Comparison of ENCODE assay signal across 8 mouse cellular contexts in genomic region chr2:179977344-179978025, GRCm38 (mm10). TPM values are rescaled to one million over a fixed set of nuclear protein-coding genes. Genes with fewer than 3 reads are reported as not detected.
A peak's percentile ranks its signal among the peaks of the same experiment; 100 is the strongest.
DNase-seq lines count a peak whose midpoint lies in the region; ATAC-seq and TF ChIP-seq lines count a peak whose summit lies in the region.

No protein-coding gene starts in this region.

- peak overlapping the region; percentile 98 for H3K9ac ChIP-seq in MEL (ENCODE audit: control insufficient read depth, low read depth, low read length, poor library complexity, severe bottlenecking)
- peak overlapping the region; percentile 92 for H3K9ac ChIP-seq in embryonic facial prominence, embryonic 11.5 days (replicated peaks; ENCODE audit: low read length)
- peak overlapping the region; percentile 96 for H3K9ac ChIP-seq in intestine, embryonic 16.5 days (ENCODE audit: low read depth, low read length)
- peak overlapping the region; percentile 94 for H3K9ac ChIP-seq in neural tube, embryonic 13.5 days

- peaks cover 0 to 17% of the 10 kb centered on the region in 2 experiments; a peak in 3 of 4 replicates for H3K4me1 ChIP-seq in MEL (ENCODE audit: control insufficient read depth in 1 of 2, insufficient read depth in 2 of 2, low read length in 2 of 2)
- peaks cover 3% of the 10 kb centered on the region for H3K4me1 ChIP-seq in embryonic facial prominence, embryonic 11.5 days (ENCODE audit: control insufficient read depth, insufficient read depth, low read length)
- H3K4me1 ChIP-seq in intestine, embryonic 16.5 days (ENCODE audit: control insufficient read depth, insufficient read depth, low read length), result peaks cover 29% of the 10 kb centered on the region
- peaks cover 40% of the 10 kb centered on the region for H3K4me1 ChIP-seq in neural tube, embryonic 13.5 days (replicated peaks)

- TF ChIP-seq POLR2A in MEL (IDR thresholded peaks at IDR 0.05; ENCODE audit: control insufficient read depth in 1 of 2, insufficient read depth in 1 of 2, low read depth in 1 of 2, low read length in 2 of 2, poor library complexity in 1 of 2), result no peak

- peak; percentile 32 for DNase-seq in layer of hippocampus, adult 9-11 months
- DNase-seq in layer of hippocampus, adult 8-10 months (ENCODE audit: low spot score in 2 of 2), result no peak
- DNase-seq in MEL (ENCODE audit: low read depth, low spot score), result no peak
- DNase-seq in embryonic facial prominence, embryonic 11.5 days (ENCODE audit: low spot score), result no peak
- no peak for DNase-seq in thymus, postnatal 36 days
- DNase-seq in layer of hippocampus, postnatal 10 days (ENCODE audit: low spot score in 2 of 2), result no peak

- 8% methylated on average over 10 of the region's 10 CpGs for WGBS in embryonic facial prominence, embryonic 11.5 days
- WGBS in intestine, embryonic 16.5 days, result 6% methylated on average over 10 of the region's 10 CpGs
- 7% methylated on average over 10 of the region's 10 CpGs for WGBS in neural tube, embryonic 13.5 days

- no peaks in the 10 kb centered on the region for H3K9me3 ChIP-seq in MEL (replicated peaks; ENCODE audit: insufficient read depth, low read length)
- no peaks in the 10 kb centered on the region for H3K9me3 ChIP-seq in embryonic facial prominence, embryonic 11.5 days (replicated peaks; ENCODE audit: control insufficient read depth, low read length)
- H3K9me3 ChIP-seq in intestine, embryonic 16.5 days (ENCODE audit: control insufficient read depth, low read length), result no peaks in the 10 kb centered on the region
- no peaks in the 10 kb centered on the region for H3K9me3 ChIP-seq in neural tube, embryonic 13.5 days

- peak overlapping the region; percentile 70 to 94 for H3K4me3 ChIP-seq in MEL (ENCODE audit: control insufficient read depth in 1 of 2, insufficient read depth in 1 of 2, low read depth in 2 of 2, low read length in 2 of 2)
- peak overlapping the region; percentile 75 for H3K4me3 ChIP-seq in embryonic facial prominence, embryonic 11.5 days (ENCODE audit: low read depth, low read length)
- peak overlapping the region; percentile 82 for H3K4me3 ChIP-seq in intestine, embryonic 16.5 days (ENCODE audit: low read length)
- H3K4me3 ChIP-seq in neural tube, embryonic 13.5 days, result peak overlapping the region; percentile 86

- H3K4me2 ChIP-seq in embryonic facial prominence, embryonic 11.5 days (ENCODE audit: low read depth, low read length), result peak overlapping the region; percentile 100
- H3K4me2 ChIP-seq in intestine, embryonic 16.5 days (ENCODE audit: low read depth, low read length), result peak overlapping the region; percentile 62
- peak overlapping the region; percentile 62 for H3K4me2 ChIP-seq in neural tube, embryonic 13.5 days

- TF ChIP-seq CTCF in MEL (IDR thresholded peaks at IDR 0.05 in 2 of 3, conservative IDR thresholded peaks at IDR 0.05 in 1 of 3; ENCODE audit: control insufficient read depth in 1 of 3, insufficient read depth in 1 of 3, low read depth in 2 of 3, low read length in 3 of 3, poor library complexity in 1 of 3, severe bottlenecking in 1 of 3), result no peak

- ATAC-seq in embryonic facial prominence, embryonic 11.5 days (replicated peaks; ENCODE audit: insufficient number of reproducible peaks, low FRiP score, low TSS enrichment, low read depth), result no peak
- no peak for ATAC-seq in intestine, embryonic 16.5 days
- ATAC-seq in neural tube, embryonic 13.5 days (ENCODE audit: low read depth), result no peak

- no peaks in the 10 kb centered on the region for H3K27me3 ChIP-seq in MEL (ENCODE audit: control insufficient read depth in 1 of 2, insufficient read depth in 2 of 2, low read length in 2 of 2)
- H3K27me3 ChIP-seq in embryonic facial prominence, embryonic 11.5 days (ENCODE audit: control insufficient read depth, insufficient read depth, low read length), result no peaks in the 10 kb centered on the region
- no peaks in the 10 kb centered on the region for H3K27me3 ChIP-seq in intestine, embryonic 16.5 days (replicated peaks; ENCODE audit: control insufficient read depth, insufficient read depth, low read length)
- no peaks in the 10 kb centered on the region for H3K27me3 ChIP-seq in neural tube, embryonic 13.5 days

- H3K27ac ChIP-seq in MEL (ENCODE audit: control insufficient read depth, low read depth, low read length), result no peak overlapping the region
- peak overlapping the region; percentile 90; the same call in 1 of the 2 replicates for H3K27ac ChIP-seq in embryonic facial prominence, embryonic 11.5 days (replicated peaks; ENCODE audit: low read depth, low read length)
- peak overlapping the region; percentile 95 for H3K27ac ChIP-seq in intestine, embryonic 16.5 days (ENCODE audit: low read length)
- peak overlapping the region; percentile 98 for H3K27ac ChIP-seq in neural tube, embryonic 13.5 days (replicated peaks)

- TF ChIP-seq RAD21 in MEL (IDR thresholded peaks at IDR 0.05; ENCODE audit: low read depth, low read length), result no peak

- TF ChIP-seq EP300 in MEL (IDR thresholded peaks at IDR 0.05; ENCODE audit: low read depth in 1 of 2, low read length in 2 of 2), result no peak

- peaks cover 0 to 15% of the 10 kb centered on the region in 2 experiments; a peak in 2 of 4 replicates for H3K36me3 ChIP-seq in MEL (ENCODE audit: control insufficient read depth in 1 of 2, insufficient read depth in 2 of 2, low read length in 2 of 2)
- H3K36me3 ChIP-seq in embryonic facial prominence, embryonic 11.5 days (replicated peaks; ENCODE audit: control insufficient read depth, insufficient read depth, low read depth, low read length), result no peaks in the 10 kb centered on the region
- no peaks in the 10 kb centered on the region for H3K36me3 ChIP-seq in intestine, embryonic 16.5 days (ENCODE audit: control insufficient read depth, insufficient read depth, low read length)
- no peaks in the 10 kb centered on the region for H3K36me3 ChIP-seq in neural tube, embryonic 13.5 days

- H3K79me2 ChIP-seq in MEL (ENCODE audit: control insufficient read depth, insufficient read depth, low read length, poor library complexity), result peaks cover 39% of the 10 kb centered on the region

TF ChIP-seq in MEL, 35 proteins besides CTCF, POLR2A, EP300 and RAD21:
- TF ChIP-seq ZNF384 (IDR thresholded peaks at IDR 0.05; ENCODE audit: low read depth, low read length) (peak; percentile 79), SIN3A (IDR thresholded peaks at IDR 0.05; ENCODE audit: low read length) (no peak)

RNA-seq across cellular contexts. Expression of gene Taf4, which starts 1.0 kb away (rescaled TPM):
- total RNA-seq in layer of hippocampus, adult 8-10 months (2022), result 10 to 100 TPM; 22.0 to 23.5 (median 22.3) TPM
- total RNA-seq in MEL (2012; rRNA removed), result 6.3 and 9.9 TPM in 2 replicates
- 10 to 100 TPM in 1 of 2 experiments, not detected in 1; 21.8 TPM for polyA plus RNA-seq in MEL (2012; ENCODE audit: insufficient read depth in 1 of 2, insufficient read length in 2 of 2, low read depth in 1 of 2, low replicate concordance in 2 of 2, missing spikeins in 1 of 2)
- 4.4 and 4.9 TPM in 2 replicates for polyA plus RNA-seq in embryonic facial prominence, embryonic 11.5 days (2014; fragmentation: Nextera tagmentation; extraction: Ambion mirVana)
- 1.8 and 2.5 TPM in 2 replicates for polyA plus RNA-seq in intestine, embryonic 16.5 days (2015; fragmentation: Nextera tagmentation; extraction: Ambion mirVana)
- 3.7 and 4.1 TPM in 2 replicates for polyA plus RNA-seq in neural tube, embryonic 13.5 days (2015; fragmentation: Nextera tagmentation; extraction: Ambion mirVana)
- 10 to 100 TPM; 18.7 to 19.0 TPM for total RNA-seq in layer of hippocampus, postnatal 10 days (2021)

RNA-seq across cellular contexts. Expression of gene Lsm14b, which starts 47.3 kb away (rescaled TPM):
- total RNA-seq in layer of hippocampus, adult 8-10 months (2022), result 10 to 100 TPM; 83.3 to 97.9 (median 92.6) TPM
- 33.9 and 34.2 TPM in 2 replicates for total RNA-seq in MEL (2012; rRNA removed)
- 10 to 100 TPM in 1 of 2 experiments, not detected in 1; 44.4 TPM for polyA plus RNA-seq in MEL (2012; ENCODE audit: insufficient read depth in 1 of 2, insufficient read length in 2 of 2, low read depth in 1 of 2, low replicate concordance in 2 of 2, missing spikeins in 1 of 2)
- 9.8 and 11.1 TPM in 2 replicates for polyA plus RNA-seq in embryonic facial prominence, embryonic 11.5 days (2014; fragmentation: Nextera tagmentation; extraction: Ambion mirVana)
- 2.4 and 2.5 TPM in 2 replicates for polyA plus RNA-seq in intestine, embryonic 16.5 days (2015; fragmentation: Nextera tagmentation; extraction: Ambion mirVana)
- polyA plus RNA-seq in neural tube, embryonic 13.5 days (2015; fragmentation: Nextera tagmentation; extraction: Ambion mirVana), result 19.7 and 20.6 TPM in 2 replicates
- 100 to 1,000 TPM; 129 to 134 TPM for total RNA-seq in layer of hippocampus, postnatal 10 days (2021)
